Mouse (Mus musculus): Measurements from ENCODE around the gene Zswim5.
A peak's percentile ranks its signal among the peaks of the same experiment; 100 is the strongest.
"Not testable (repeated sequence)": the region's sequence is repeated elsewhere in the genome, so short reads cannot be mapped to it uniquely, and the experiment has no call there.

Zswim5 gene

DNA sequence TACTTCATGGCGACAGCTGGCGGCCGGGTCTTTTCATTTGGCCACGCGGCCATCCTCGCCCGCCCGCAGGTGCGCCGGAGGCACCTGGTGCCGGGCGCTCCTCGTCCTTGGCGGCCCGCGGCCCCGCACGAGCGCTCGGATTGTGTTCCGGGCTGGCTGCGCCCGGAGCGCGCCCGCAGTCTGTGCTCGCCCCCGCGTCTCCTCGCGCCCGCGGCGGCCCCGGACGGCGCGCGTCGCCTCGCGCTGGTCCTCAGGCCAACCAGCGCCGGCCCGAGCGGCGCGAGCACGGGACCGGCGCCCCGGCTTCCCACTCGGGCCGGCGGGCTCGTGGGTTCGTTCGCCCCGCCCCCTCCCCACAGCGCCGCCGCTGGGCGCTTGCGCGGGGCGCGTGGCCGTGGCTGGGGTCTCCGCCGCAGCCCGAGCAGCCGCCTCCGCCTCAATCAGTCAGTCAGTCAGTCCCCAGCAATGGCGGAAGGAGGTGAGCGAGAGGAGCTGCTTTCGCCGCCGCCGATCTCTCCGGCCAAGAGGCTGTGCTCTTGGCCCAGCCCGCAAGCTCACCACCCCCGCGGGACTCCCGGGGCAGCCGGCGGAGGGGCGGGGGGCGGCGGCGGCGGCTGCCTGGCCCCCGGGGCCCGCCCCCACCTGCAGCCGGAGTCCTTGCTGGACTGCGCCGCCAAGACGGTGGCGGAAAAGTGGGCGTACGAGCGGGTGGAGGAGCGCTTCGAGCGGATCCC, at the start of gene Zswim5:
Gene Zswim5 (plus strand): TSS at position 382 of the 734 bp plus-strand sequence.
- peak; percentile 66 to 82 for DNase-seq

DNA sequence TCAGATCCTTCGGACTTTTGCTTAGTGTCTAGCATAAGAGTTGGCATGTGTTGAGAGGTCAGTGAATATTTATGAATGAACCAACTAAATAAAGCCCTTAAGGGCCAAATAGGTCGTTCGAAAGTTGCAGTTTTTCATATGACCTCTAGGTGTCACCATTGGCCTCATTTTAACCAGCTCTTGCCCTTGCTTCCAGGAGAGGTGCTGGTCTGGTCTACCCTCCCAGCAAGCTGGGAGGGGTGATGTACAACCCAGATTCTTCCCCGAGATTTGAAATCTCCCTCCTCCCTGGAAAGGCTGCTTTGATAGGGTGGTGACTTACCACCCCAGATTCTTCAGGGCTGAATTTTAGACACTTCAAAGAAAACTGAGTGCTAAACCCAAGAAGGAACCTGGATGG, 49.4 kb upstream of the Zswim5 start:
- peak in 1 of 2 experiments; percentile 58 for DNase-seq

DNA sequence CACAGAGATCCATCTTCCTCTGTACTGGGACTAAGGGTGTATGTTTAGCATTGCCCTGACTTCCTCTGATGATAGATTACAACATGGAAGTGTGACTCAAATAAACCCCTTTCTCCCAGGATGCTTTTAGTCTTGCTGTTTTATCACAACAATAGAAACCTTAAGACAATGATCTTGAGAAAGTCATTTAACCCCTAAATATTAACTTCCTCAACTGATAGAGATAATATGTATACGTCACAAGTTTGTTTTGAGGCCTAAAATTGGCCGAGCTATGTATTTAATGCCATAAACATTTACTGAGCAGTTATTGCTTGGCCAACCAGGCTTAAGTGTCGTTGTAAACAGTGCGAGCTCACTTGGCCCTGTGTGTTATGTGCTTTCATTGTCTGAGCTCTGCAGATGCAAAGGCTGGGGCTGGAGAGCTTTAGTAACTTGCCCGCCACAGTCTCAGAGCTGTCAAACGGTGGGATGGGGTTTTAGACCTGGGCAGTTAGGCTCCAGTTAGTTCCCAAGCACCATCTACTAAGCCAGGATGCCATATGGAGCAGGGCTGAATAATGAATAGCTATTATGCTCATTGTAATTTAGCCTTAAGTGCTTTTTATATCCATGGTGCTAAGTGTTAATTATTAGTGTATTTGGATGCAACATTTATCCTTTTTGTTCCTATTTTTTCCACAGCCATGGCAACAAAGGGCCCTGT, 47.7 kb upstream of the Zswim5 start:
- DNase-seq = peak; percentile 41 to 60

DNA sequence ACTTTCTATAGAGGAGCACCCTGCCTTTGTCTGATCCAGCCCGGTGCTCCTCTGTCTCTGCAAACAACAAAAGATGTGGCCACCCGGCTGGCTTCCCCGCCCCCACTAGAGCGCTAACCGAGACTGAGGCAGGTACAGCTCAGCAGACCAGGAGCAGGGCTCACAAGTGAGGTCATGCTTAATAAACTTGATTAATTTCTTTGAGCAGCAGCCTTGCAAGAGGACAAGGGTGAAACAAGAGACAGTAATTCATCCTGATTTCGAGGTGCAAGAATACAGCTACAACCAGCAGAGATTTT, 47.2 kb upstream of the Zswim5 start:
- DNase-seq = no peak

DNA sequence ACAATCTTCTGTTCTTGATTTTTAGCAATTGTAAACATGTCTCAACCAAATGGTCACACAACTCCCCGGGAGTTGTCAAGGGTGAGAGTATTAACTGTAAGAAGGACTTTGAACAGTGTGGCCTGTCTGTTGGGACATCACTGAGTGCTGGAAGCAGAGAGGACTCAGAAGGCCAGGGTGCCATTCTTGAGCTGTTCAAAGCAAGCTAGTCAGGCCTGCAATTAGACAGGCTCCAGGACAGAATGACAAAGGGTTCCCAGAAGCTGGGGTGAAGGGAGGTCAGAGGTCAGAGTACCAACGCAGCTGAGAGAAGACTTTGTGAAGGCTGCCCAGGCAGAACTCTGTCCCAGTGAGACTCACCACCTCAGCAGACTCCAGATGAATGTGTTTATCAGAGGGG, 38.2 kb upstream of the Zswim5 start:
- DNase-seq = no peak

DNA sequence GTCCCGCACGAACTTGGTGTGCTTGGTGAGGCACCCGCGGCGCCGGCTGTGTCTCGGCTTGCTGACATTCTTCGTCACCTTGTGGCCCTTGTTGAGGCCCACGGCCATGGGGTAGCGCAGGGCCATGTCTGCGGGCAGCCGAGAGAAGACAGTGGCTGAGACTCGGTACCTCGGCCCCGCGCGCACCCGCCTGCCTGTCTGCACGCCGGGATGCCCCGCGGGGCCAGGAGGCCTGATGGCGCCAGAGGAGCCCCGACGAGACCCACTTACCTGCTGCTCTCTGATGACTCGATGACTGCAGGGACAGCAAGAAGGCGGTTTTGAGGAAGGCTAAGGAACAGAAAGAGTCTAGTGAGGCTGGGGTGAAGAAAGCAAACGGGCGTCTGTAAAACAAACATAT, 37.1 kb upstream of the Zswim5 start:
- not testable (repeated sequence) for DNase-seq

DNA sequence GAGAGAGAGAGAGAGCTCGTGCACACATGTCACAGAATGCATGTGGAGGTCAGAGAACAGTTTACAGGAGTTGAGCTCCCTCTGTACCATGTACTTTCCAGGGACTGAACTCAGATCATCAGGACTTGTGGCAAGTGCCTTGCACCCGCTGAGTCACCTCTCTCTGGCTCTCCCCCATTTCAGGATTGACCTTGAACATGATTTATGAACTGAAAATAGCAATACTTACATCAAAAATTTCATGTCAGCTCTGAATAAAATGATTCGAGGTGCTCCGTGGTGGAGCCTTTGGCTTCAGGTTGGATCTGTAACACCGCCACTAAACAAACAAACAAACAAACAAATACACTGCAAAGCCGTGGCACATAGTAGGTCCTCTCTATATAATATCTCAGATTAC, 36.3 kb upstream of the Zswim5 start:
- DNase-seq = no peak

DNA sequence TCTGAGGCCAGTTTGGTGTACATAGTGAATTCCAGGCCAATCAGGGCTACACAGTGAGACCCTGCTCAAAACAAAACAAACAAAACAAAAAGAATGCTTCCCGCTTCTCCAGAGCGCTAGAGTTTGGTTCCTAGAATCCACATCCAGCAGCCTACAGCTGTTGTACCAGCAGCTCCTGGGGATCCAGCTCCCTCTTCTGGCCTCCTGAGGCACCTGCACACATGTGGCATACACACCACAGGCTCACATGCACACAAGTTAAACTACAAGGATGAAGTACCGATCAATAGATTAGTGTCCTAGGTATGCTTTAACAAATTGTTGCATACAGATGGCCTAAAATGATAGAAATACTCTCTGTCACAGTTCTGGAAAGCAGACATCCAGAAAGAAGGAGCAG, 32.9 kb upstream of the Zswim5 start:
- no peak for DNase-seq

DNA sequence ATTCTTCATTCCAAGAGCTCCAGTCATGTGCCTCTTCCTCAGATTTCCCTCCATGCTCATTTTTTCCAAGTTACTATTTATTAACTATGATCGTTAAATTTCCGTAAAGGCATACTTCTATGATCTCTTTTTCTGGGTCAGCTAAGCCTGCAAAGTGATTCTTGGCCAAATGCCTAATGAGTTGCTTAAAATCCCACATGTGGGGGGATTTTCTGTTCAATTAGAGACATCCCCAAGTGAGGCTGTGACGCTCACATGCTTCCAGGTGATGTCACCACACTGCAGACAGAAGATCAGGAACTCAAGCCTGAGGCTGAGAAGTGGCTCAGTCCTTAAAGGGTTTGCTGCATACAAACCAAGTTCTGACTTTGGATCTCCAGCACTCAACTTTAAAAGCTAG, 27.3 kb upstream of the Zswim5 start:
- no peak for DNase-seq

DNA sequence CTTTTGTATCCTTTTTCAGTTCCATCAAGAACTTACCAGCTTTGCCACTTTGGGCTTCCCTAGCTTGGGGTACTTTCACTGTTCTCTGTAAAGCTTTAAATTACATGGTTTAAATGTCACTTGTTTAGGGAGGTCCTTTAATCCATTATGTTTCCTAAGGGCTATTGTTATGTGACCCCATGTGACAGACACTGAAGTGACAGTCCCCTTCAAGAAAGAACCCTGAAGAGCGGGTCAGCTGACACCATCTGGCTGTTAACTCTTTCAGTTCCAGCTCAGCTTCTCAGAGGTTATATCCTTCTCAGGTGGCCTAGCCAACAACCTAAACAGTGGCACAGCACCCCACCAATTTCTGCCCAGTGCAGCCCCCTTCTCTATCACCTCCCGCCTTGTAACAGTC, 22.9 kb upstream of the Zswim5 start:
- DNase-seq = no peak

DNA sequence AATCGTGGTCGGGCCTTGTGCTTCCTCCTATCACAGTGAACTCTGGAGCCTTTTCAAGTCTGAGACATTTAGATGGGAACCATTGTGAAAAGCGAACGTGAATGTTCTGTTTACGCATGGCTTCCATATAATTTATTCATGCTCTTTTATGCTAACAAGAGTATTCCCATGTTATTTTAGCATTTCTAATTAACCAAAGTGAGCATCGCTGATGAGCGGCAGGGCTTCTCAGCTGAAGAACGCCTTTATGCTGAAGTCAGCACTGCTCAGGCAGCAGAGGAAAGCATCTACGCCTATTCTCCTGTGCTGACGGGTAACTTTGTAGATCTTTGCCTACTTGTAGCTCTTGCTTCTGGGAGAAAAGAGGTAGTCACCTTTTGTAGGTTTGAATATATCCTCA, 20.0 kb upstream of the Zswim5 start:
- DNase-seq = no peak

DNA sequence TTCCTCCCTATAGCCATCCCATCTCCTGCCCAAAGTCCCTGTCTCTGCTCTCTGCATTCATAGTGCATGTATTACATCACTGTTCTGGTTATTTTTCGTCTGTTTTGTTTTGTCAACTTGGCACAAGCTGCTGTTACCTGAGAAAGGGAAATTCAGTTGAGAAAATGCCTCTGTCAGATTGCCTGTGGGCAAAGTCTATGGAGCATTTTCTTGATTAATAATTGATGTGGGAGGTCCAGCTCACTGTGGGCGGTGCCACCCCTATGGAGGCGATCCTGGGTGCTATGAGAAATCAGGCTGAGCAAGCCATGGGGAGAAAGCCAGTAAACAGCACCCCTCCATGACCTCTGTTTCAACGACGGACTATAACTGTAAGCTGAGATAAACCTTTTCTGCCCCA, 17.5 kb upstream of the Zswim5 start:
- no peak for DNase-seq

DNA sequence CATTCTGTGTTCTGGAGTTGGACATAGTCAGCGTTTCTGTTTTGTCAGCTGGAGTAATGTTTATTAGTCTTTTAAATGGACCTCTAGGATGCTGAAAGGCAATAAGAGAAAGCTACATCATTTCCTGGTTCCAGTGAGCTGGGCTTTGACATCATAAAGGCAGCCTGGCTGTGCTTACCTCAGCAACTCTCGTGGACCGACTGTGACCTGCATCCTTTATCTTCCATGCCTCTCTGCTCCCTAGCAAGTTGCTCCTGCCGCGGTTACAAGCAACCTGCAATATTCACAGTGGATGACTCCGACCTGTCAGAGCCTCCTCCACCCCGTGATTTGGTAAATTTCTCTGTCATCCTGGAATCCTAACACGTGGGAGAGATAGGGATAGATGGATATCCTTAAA, 15.2 kb upstream of the Zswim5 start:
- no peak for DNase-seq

DNA sequence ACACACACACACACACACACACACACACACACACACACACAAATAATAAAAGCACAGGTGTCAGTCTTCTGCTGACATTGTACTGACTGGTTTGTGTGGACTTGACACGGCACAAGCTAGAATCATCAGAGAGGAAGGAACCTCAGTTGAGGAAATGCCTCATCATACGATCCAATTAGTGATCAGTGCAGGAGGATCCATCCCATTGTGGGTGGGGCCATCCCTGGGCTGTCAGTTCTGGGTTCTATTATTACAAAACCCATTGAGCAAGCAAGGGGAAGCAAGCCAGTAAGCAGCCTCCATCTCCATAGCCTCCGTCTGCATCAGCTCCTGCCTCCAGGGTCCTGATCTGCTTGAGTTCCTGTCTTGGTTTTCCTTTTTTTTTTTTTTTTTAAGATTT, 7.3 kb upstream of the Zswim5 start:
- no peak for DNase-seq

DNA sequence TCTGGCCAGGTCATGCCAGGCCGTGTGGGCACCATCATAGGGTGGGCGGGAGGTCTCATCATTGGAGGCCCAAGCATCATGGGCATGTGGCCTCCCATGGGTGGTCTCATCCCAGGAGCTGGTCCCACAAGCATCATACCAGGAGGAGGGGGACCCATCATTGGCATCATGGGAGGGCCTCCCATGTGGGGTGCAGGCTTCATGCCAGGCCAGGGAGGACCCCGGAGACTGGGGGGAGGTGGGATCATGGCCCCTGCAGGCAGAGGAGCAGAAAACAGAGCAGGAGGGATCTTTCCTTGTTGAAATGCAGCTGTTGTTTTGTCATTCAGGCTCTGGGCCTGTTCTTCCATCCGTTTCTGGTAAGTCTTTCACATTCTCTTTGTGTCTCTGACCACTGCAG, 2.6 kb upstream of the Zswim5 start:
- no peak for DNase-seq

DNA sequence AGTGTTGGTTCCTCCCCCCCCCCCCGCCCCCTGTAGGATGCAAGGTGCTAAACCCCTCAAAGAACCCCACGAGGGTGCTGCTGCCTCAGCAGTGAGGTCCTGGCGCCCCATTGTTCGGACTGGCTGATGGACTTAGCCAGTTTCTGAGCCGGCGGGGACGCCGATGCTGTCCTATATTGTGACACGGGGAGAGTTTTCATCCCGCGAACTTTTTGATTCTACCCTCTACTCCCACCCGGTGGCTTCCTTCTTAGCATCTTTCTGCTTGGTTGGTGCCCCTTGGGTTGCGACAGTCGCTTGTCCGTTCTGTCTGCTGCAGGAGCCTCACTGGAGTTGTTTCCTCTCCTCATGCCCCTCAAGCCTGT, 564 bp upstream of the Zswim5 start:
- peak in 1 of 2 experiments; percentile 22 for DNase-seq

DNA sequence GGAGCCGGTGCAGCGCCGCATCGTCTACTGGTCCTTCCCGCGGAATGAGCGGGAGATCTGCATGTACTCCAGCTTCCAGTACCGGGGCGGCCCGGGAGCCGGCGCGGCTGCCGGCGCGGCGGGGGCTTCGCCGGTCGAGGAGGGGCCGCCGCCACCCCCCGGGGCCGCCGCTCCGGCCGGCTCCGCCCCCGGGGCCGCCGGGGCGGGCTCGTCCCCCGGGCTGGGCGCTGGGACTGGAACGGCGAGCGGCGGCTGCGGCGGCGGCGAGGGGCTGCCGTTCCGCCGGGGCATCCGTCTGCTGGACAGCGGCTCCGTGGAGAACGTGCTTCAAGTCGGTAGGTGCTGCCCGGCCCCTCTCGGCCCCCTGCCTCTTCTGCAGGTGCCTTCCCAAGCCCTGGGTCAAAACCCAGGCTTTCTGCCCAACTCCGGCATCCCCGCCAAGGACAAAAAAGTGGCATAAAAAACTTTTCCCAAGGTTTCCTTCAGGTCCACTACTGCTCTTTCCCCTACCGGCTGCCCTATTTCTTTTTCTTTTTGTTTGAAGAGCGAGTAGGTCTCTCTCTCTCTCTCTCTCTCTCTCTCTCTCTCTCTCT, 649 bp downstream of the Zswim5 start:
- peak; percentile 21 to 39 for DNase-seq

DNA sequence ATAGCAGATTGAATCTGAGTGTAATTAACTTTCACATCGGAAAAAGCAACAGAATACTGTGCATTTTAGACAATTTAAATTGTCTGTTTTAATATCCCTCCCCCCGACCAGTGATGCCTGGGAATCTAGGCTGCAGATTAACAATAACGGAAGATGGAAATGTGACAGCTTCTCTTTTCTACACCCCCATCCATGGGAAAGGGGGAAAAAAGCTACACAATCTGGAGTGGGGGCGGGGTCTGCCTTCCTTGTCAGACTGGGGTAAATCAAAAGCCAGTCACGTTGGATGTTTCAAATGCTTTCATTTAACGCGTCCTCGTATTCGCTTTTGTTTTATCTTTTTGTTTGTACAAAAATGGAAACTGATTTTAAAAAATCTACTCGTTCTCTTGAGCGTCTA, 1.3 kb downstream of the Zswim5 start:
- peak in 1 of 2 experiments; percentile 9 for DNase-seq

DNA sequence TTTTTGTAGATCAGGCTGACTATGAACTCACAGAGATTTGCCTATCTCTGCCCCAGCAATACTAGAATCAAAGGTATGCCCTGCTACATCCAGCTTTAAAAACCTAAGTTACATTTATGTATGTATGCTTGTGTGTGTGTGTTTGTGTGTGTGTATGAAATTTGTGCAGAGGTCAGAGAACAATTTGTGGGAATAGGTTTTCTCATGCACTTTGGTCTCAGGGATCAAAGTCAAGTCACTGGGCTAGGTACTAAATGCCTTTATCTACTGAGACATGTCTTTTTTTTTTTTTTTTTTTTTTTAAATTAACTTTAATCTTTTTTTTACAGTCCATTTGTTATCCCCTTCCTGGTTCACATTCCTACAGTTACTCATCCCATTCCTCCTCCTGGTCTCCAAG, 5.5 kb downstream of the Zswim5 start:
- DNase-seq = no peak

DNA sequence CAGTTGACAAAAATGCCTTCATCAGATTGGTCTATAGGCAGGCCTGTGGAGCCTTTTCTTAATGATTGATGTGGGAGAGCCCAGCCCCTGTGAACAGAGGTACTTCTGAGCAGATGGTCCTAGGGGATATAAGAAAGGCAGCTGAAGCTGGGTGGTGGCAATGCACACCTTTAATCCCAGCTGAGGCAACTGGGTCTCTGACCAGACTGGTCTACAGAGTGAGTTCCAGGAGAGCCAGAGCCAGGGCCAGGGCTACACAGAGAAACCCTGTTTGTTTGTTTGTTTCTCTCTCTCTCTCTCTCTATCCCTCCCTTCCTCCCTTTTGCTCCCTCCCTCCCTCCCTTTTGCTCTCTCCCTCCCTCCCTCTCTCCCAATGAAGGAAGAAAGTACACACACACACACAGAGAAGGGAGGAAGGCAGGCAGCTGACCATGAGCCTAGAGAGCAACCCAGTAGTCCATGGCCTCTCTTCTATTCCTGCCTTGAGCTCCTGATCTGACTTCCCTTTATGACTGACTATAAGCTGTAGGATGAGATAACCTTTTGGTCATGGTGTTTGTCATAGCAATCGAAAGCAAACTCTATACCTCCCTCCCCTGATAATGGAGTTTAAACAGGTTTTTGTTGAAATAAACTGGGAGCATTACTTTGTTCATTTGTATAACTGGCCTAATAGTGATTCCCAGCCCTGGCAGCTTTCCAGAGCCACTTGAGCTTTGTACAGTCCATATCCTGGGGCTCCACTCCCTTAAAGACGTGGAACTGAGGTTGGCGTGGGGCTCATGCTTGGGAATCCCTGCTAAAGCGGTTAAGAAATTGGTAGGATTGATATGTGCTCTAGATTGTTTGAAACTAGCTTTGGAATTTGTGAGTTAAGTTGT, 17.3 kb downstream of the Zswim5 start:
- DNase-seq = peak in 1 of 2 experiments; percentile 15

DNA sequence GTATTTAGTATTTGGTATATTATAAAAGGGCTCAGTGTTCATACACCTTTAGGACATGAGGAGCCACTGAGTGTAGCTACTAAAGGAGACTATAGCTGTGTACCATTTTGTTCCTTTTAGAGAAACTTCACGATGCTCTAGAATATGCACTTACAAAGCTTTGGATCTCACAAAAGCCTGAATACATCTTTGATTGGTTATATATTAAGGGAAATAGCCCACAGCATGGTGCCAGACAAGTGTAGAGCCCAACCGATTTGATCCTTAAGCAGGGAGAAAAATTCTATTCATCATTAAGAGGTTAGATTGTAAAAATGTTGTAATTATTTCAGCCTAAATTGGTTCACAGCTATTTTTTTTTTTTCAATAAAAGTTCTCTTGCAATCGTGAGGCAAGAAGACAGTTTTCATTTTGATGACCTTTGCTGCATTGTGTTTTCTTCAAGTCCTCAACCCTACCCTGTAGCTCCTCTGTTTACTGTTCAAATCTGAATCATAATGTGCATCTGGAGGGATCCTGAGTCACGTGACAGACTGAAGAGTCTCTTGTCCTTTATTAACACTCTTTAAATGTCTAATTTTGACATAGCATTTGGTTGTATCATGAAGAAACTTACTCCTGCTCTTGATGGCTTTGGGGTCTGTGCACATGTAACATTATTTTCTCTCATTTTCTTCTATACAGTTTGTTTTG, 33.5 kb downstream of the Zswim5 start:
- no peak for DNase-seq

DNA sequence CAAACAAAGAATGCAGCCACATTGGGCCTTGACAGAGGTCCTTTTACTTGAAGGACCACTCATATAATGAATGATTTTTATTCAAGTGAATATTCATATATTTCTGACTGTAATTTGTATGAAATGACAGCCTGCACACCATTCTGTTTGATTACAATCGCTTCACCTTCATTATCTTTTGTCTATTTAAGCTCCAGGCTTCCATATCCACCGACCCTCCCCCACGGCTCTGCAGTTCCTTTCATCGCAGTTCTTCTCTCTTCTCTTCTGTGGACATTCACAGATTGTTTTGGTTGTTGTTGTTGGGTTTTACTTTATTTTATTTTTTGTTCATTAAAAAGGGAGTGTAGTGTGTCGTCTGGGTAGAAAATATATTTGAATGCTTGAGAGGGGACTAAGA, 34.0 kb downstream of the Zswim5 start:
- DNase-seq = no peak

DNA sequence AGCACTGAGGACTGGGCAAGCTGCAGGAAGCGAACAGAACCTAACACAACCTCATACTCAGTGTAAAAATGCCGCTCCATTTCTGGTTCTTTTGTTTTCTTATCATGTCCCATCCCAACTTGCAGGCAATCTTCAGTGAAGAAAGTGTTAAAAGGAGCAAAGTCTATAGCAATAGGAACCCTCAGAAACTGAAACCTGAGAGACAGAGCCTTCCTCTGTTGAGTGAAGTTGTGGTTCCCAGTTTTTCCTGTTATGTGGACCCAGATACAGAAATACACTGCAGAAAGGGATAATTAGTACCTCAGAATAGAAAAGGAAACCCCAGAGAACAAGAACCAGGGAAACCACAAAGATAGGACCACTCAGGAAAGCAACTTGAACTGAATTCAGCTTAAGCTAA, 36.1 kb downstream of the Zswim5 start:
- no peak for DNase-seq

All from lung, postnatal 4 days (tissue).